Mouse (Mus musculus) frontal cortex, postnatal 14 days (tissue): ENCODE measurements around the gene Gm17349.

Experiments
- DNase-seq, 2 experiments: peaks; one replicate each; pipeline ENCODE4 v3.0.0; 2022; ENCODE audit warnings: low spot score in 2 of 2

The Gm17349 gene

DNA sequence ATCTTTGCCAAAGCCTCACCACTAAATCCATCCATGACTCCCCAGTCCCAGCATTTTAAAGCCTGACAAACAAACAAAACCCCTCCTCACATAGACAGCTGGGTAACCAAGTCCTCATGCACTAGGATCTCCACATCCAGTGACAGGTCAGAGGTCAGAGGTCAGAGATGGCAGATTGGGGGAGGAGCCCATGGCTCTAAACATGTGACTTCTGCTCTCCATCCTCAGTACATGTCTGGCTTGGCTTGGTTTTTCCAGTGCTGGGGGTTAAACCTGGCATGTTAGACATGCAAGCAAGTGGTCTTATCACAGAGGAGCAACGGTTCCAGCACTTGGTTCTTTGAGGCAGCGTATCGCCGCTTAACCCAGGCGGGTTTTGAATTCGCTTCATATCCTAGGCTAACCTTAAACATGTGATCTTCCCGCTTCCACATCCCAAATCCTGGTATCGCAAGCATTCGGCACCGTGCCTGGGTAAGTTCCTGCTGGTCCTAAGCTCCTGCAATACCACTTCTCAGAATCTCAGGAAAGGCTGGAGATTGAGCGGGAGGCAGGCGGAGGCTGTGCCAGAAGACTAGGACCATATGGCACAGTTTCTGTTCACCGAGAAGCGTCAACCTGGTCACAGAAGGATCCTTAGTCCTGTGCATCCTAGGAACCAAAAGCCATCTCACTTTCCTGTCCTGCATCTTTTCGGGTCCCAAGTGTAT lies 44.0 kb downstream of the Gm17349 start:
- DNase-seq, result no peak

- no peak for DNase-seq
Observed at GRCm38 (mm10) chr15:99658437-99658836, 46.9 kb downstream of the Gm17349 start.

DNA sequence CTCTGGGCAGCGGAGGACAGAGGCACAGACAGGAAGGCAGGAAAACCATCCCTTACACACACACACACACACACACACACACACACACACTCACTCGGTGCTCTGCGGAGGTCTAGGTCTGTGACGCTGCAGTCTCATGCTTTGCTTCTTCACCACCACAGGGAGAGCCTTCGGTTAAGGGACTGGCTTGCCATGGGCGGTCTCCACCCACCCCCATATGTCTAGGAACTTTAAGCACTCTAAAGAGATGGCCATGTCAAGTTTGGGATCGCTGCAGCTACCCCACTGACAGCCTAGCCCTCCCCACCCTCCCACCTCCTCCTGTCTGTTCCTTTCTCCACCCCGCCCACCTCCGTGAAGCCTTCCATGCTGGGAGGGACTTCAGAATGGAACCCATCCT lies 49.3 kb downstream of the Gm17349 start:
- no peak for DNase-seq

- DNase-seq, result no peak
Observed at GRCm38 (mm10) chr15:99653876-99654275, 51.4 kb downstream of the Gm17349 start.

DNA sequence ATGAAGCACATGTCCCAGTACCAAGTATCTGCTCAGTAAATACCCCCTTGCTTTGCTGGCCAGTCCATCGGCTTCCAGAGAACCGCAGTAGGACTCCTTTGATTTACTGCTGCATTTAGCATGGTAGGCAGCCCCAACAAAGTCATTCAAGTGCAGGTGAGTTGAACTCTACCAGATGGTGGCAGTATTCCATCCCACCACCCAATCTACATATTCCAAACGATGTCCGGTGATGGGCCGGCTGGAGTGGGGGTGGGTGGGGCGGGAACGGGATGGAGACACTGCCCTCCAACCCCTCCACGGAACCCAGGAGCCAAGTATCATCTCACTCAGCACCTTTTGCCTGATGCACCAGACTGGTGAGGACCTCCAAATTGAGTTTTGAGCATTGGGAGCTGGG lies 52.0 kb downstream of the Gm17349 start:
- DNase-seq, result no peak
